Mouse (Mus musculus): ENCODE data around the gene F11. TPM values are rescaled to one million over a fixed set of nuclear protein-coding genes. Genes with fewer than 3 reads are reported as not detected.

Gene F11
- total RNA-seq (2021), result not detected
- long read RNA-seq, experiment 1, result 0 reads
- long read RNA-seq, experiment 2, result 0 reads

DNA sequence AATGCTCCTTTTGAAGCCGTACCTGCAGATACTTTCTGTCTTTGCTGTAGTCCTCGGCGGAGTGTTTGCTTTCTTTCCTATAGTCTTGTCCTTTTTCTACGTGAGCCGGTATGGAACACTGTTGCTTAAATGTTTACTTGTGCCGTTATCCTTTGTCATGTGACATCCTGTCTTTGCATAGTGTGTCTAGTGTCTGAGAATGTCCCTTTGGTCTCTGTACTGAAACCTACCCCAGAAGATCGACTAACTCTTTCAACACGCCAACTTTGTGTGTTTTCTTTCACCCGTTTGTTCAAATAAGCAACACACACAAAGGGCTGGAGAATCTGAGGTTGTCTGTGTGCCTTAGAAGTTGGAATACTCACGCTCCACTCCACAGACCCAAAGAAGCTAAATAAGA, at the start of gene F11:
F11 (minus strand) TSS at position 112 of the 400 bp plus-strand sequence.
- no peak for DNase-seq (ENCODE audit: low spot score)

- no peak for DNase-seq (ENCODE audit: low spot score)
Measured at GRCm38 (mm10) chr8:45310967-45311366, 49.1 kb upstream of the F11 start.

DNA sequence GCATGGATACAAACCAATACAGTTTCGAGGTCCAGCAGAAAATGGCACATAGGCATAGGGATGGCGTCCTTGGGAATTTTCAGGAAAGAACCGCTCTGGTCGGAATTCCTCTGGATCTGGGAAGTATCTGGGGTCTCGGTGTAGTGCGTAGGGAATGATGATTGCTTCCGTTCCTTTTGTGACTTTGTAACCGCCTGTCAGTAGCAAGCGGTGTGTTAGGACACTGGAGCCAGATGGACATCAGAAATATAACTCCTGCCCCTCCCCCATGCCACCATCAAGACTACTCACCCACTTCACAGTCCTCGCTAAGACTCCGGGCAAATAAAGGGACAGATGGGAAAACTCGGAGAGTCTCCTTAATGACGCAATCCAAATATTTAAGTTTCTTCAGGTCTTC, 46.5 kb upstream of the F11 start, which contains the start of gene Gm45753:
Gm45753 (minus strand) TSS at position 101 of the 400 bp plus-strand sequence.
- no peak for DNase-seq (ENCODE audit: low spot score)

DNA sequence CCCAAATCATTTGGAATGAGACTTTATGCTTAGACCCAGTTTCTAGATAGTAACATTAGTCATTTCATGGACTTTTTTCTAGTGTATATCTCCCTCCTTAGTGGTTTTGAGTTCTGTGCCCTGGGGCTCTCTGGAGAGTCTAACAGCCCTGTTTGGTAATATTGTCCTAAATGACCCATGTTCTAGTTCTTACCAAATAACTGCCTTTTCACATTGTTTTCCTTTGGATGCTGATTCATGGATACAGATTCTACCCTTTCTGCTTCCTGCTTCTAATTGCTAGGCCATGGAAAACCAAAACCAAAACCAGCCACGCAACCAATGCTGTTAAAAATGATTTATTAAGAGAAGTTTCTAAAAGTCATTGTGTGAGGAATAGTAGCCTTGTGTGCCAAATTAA, 43.6 kb upstream of the F11 start:
- DNase-seq (ENCODE audit: low spot score), result no peak

DNA sequence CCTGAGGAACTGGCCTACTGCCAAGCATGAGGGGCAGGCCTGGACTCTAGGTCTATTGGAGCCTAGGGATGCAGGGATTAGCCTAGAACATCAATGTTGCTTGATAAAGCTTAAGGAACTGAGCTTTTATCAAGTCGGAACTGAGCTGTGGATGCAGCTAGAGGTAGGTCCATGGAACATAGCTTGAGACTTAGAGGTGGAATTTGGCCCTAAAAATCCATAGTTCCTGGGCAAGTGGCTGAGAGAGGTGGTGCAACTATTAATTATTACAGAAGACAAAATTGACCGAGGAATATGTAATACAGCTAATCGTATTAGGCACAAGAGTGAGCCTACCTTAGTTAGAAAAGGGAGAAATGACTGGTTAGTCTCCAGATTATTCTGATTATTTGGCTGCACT, 42.5 kb upstream of the F11 start:
- DNase-seq (ENCODE audit: low spot score), result no peak

DNA sequence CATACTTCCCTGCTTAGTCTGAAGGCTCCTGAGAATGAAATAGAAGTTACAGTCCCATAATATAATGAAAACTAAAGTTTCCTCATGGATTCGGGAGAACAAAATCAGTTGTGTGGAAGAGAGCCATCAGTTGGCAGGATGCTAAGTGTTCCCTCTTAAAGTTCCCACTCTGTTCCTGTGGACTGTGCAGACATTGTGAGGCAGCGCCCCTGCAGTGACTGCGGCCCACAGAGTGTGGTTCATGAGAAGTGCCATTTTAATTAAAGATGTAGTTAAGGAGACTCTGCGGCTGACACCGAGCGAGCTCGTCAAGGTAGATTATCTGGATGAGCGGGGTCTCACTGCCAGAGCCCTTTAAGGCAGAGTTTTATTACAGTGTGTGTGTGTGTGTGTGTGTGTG, 40.6 kb upstream of the F11 start:
- DNase-seq (ENCODE audit: low spot score), result no peak

DNA sequence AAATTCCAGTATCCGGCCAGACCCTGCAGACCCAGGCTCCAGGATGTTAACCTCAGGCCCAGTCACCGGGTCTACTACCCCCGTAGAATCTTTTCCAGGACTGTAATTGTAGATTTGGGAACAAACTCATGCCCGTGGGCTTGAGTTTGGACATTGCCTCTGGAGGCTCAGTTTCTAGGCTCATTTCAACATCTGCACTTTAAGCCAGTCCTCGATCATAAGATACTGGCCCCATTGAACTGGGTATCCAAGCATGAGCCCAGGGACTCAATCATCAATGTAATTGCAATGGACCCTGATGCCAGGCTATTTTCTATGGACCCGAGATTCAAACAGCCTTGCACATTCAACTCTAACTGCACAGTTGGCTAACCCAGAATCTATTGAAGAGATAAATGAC, 33.4 kb upstream of the F11 start:
- DNase-seq (ENCODE audit: low spot score), result no peak

DNA sequence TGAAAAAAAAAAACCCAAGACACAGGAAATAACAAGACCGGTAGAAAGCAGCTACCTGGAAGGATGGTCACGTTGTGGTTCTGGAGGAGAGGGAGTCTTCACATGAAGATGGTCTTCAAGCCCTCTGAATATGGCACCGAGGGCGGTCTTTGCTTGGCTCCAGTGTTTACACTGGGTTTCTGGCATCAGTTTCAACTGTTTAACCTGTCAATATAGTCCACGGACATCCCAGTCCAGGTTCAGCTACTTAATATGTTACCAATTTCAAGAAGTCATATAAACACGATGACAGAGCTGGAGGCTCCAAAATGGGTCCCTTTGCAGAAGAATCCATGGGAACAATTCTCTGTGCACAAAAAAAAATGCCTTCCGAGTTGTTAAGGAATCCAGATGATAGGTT, 32.9 kb upstream of the F11 start, which contains the start of gene Klkb1:
Klkb1 (minus strand) TSS at position 173 of the 400 bp plus-strand sequence.
- DNase-seq (ENCODE audit: low spot score), result no peak

DNA sequence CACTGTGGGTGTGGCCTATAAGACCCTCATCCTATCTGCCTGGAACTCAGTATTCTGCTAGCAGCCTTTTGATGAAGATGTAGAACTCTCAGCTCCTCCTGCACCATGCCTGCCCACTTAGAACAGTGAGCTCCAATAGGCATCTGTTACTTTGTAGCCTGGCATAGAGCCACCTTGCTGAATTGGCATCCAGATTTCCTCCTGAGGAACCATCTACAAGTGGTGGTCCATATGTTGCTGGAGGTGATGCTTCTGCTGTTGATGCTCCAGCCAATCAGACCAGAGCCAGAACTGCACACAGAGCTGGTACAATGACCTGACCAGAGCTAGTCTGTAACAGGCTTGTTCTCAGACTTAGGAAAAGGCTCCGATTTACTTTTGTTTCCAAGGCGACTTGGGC, 30.0 kb upstream of the F11 start:
- DNase-seq (ENCODE audit: low spot score), result no peak

GRCm38 (mm10) chr8:45281630-45282029, 19.8 kb upstream of the F11 start:
- DNase-seq (ENCODE audit: low spot score), result no peak

- DNase-seq (ENCODE audit: low spot score), result no peak
Measured at GRCm38 (mm10) chr8:45277453-45277852, 15.6 kb upstream of the F11 start.

GRCm38 (mm10) chr8:45274317-45274716, 12.5 kb upstream of the F11 start:
- DNase-seq (ENCODE audit: low spot score), result no peak

DNA sequence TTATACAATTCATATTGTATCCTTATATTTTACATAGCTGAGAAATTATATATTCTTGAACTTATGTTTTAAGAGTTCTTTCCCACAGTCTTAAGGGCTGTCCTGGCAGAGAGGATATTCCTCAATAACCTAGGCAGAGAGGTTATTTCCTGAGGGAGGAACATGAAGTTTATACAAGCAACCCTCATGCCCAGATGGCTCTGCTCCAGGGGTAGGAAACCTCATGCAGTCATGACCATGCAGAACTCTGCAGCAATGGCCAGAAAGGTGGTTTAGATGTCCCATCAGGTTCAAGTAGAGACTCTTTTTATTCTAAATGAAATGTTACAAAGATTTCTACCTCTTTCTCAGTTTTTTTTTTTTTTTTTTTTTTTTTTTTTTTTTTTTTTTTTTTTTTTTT, 7.2 kb upstream of the F11 start:
- no peak for DNase-seq (ENCODE audit: low spot score)

DNA sequence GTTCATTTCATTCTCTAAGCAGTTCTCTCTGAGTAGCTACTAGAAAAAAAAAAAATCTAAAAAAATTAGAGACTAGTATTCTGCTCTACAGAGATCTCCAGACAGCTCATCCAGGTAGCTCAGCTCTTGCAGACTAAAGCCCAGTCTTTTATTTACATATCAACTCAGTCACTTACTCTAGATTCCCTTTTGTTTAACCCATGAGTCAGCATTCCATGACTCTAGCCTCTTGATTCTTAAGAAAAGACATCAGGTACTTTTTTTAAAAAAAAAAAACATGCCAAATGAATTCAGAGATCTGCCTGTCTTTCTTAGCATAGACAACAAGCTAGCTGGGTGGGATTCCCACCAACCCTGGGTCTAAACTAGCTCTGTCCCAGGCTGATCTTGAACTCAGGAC, 6.7 kb upstream of the F11 start:
- DNase-seq (ENCODE audit: low spot score), result no peak

DNA sequence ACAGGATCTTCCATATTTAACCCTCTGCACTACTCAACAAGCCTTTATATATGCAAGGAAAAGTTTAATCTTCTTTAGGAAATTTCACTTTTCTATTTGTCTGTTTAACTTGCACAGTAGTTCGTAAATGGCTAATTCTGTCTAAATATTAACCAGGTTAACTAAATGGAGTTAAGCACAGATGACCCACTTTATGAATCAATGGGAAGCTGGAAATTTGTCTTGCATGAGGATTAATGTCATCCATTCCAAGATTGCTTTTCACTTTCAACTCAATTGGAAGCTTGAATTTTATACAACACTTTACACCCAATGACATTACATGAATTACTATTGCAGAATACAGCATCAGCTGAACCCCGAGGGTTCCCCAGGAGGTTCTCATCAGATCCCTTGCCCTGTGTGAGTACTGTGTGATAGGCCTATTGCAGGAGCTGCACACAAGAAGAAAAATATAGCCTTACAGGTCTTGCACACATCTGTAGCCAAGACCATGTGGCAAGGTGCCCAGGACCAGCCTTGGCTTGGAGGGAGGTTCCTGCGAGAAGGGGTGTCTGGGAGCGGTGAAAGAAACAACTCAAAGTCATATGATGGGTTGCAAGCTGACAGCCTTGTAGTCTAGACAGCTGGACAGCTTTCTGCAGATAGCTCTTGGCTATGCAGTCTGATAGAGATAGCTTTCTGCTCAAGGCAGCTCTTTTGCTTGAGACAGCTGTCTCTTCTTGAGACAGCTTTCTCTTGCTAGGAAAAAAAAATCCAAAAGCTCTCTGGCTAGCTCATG, 6.0 kb upstream of the F11 start:
- DNase-seq (ENCODE audit: low spot score), result no peak

- DNase-seq (ENCODE audit: low spot score), result no peak
Measured at GRCm38 (mm10) chr8:45266993-45267392, 5.2 kb upstream of the F11 start.

DNA sequence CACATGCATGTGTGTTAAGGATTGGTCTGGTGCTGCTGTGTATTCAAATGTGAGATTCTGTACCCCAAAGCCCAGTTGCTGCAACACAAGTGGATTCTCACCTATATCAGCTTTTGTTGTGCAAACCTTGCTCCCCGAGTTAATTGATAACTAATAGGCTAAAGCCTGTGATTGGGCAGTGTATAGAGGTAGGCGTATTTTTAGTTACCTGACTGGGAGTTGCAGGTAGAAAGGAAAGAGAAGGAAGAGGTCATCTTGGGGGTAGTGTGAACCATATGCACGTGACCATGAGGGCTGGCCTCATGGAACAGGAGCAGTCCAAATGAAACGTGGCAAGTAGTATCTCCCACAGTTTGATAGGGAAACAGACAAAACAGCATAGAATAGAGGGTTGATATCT, 3.1 kb upstream of the F11 start:
- DNase-seq (ENCODE audit: low spot score), result no peak

GRCm38 (mm10) chr8:45262851-45263250, 1.0 kb upstream of the F11 start:
- no peak for DNase-seq (ENCODE audit: low spot score)

GRCm38 (mm10) chr8:45258421-45258820, 3.4 kb downstream of the F11 start:
- DNase-seq (ENCODE audit: low spot score), result no peak

- no peak for DNase-seq (ENCODE audit: low spot score)
Measured at GRCm38 (mm10) chr8:45255040-45255439, 6.8 kb downstream of the F11 start.

GRCm38 (mm10) chr8:45254194-45254842, 7.5 kb downstream of the F11 start:
- DNase-seq (ENCODE audit: low spot score), result no peak

GRCm38 (mm10) chr8:45253586-45253985, 8.2 kb downstream of the F11 start:
- DNase-seq (ENCODE audit: low spot score), result no peak

DNA sequence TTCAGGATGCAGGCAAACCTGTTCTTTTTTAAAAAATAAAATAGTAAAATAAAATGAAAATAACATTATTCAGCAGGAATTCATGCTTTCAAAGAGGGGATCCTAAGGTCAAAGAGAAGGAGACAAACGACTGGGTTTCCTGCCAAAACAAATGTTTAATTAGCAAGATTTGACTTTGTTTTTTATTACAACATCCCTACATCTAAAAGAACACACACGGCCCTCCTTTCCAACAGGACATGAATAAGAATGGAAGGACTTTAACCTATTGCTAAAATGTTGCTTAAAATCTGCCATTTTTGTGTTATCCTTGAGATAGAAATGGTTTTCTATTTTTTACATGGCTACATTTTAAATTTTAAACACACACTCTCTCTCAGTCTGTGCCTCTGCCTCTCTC, 8.7 kb downstream of the F11 start:
- no peak for DNase-seq (ENCODE audit: low spot score)

Measured in gastrocnemius, adult 18-20 months (tissue).